Mouse (Mus musculus): ENCODE results near the gene Sycp3. TPM values are rescaled to one million over a fixed set of nuclear protein-coding genes. Genes with fewer than 3 reads are reported as not detected.
"Not testable (repeated sequence)": the region's sequence is repeated elsewhere in the genome, so short reads cannot be mapped to it uniquely, and the experiment has no call there.

The Sycp3 gene
- total and polyA plus RNA-seq, 2 experiments from 2014 or later: 0.57 to 1.0 TPM

GRCm38 (mm10) chr10:88460122-88460820, 902 bp downstream of the Sycp3 start:
- Histone ChIP-seq H3K27ac (ENCODE audit: low read depth, low read length) (no peak overlapping the region), H3K4me2 (ENCODE audit: low read depth) (no peak overlapping the region), H3K27me3 (ENCODE audit: insufficient read depth, low read length) (no peaks in the 10 kb centered on the region), H3K36me3 (ENCODE audit: insufficient read depth) (no peaks in the 10 kb centered on the region), H3K9me3 (ENCODE audit: low read length) (no peaks in the 10 kb centered on the region), H3K9ac (no peak overlapping the region), H3K4me3 (ENCODE audit: low read depth, low read length) (no peak overlapping the region), H3K4me1 (ENCODE audit: insufficient read depth) (no peaks in the 10 kb centered on the region)
- TF ChIP-seq CTCF (IDR thresholded peaks at IDR 0.05; ENCODE audit: low read depth): no peak
- 70% methylated on average over 18 of the region's 18 CpGs for WGBS
- DNase-seq: no peak
- ATAC-seq: no peak

- H3K36me3 ChIP-seq (ENCODE audit: insufficient read depth); H3K9me3 ChIP-seq (ENCODE audit: low read length); H3K9ac ChIP-seq; DNase-seq; H3K4me3 ChIP-seq (ENCODE audit: low read depth, low read length); ATAC-seq; H3K27ac ChIP-seq (ENCODE audit: low read depth, low read length); H3K4me2 ChIP-seq (ENCODE audit: low read depth); H3K4me1 ChIP-seq (ENCODE audit: insufficient read depth); H3K27me3 ChIP-seq (ENCODE audit: insufficient read depth, low read length): not testable (repeated sequence)
- 94% methylated on average over 10 of the region's 10 CpGs for WGBS
Observed at GRCm38 (mm10) chr10:88482866-88483265, 23.5 kb downstream of the Sycp3 start.

GRCm38 (mm10) chr10:88488629-88489028, 29.3 kb downstream of the Sycp3 start:
- WGBS: 95% methylated on average over 5 of the region's 5 CpGs
- no peaks in the 10 kb centered on the region for H3K9me3 ChIP-seq (ENCODE audit: low read length)
- ATAC-seq: no peak
- H3K27ac ChIP-seq (ENCODE audit: low read depth, low read length): no peak overlapping the region
- H3K4me1 ChIP-seq (ENCODE audit: insufficient read depth): no peaks in the 10 kb centered on the region
- H3K27me3 ChIP-seq (ENCODE audit: insufficient read depth, low read length): no peaks in the 10 kb centered on the region
- no peak for TF ChIP-seq CTCF (IDR thresholded peaks at IDR 0.05; ENCODE audit: low read depth)
- no peaks in the 10 kb centered on the region for H3K36me3 ChIP-seq (ENCODE audit: insufficient read depth)
- H3K4me2 ChIP-seq (ENCODE audit: low read depth): no peak overlapping the region
- H3K9ac ChIP-seq: no peak overlapping the region
- H3K4me3 ChIP-seq (ENCODE audit: low read depth, low read length): no peak overlapping the region
- no peak for DNase-seq

- no peak overlapping the region for H3K4me3 ChIP-seq (ENCODE audit: low read depth, low read length)
- DNase-seq: no peak
- 64% methylated on average over 7 of the region's 7 CpGs for WGBS
- H3K27ac ChIP-seq (ENCODE audit: low read depth, low read length): no peak overlapping the region
- no peaks in the 10 kb centered on the region for H3K36me3 ChIP-seq (ENCODE audit: insufficient read depth)
- H3K4me1 ChIP-seq (ENCODE audit: insufficient read depth): no peaks in the 10 kb centered on the region
- H3K9me3 ChIP-seq (ENCODE audit: low read length): no peaks in the 10 kb centered on the region
- no peaks in the 10 kb centered on the region for H3K27me3 ChIP-seq (ENCODE audit: insufficient read depth, low read length)
- H3K9ac ChIP-seq: no peak overlapping the region
- no peak for TF ChIP-seq CTCF (IDR thresholded peaks at IDR 0.05; ENCODE audit: low read depth)
- no peak overlapping the region for H3K4me2 ChIP-seq (ENCODE audit: low read depth)
- ATAC-seq: no peak
Observed at GRCm38 (mm10) chr10:88491632-88492031, 32.3 kb downstream of the Sycp3 start.

GRCm38 (mm10) chr10:88492658-88493057, 33.3 kb downstream of the Sycp3 start:
- 66% methylated on average over 8 of the region's 8 CpGs for WGBS
- no peak for ATAC-seq

GRCm38 (mm10) chr10:88494959-88495587, 35.7 kb downstream of the Sycp3 start:
- TF ChIP-seq CTCF (IDR thresholded peaks at IDR 0.05; ENCODE audit: low read depth): no peak
- Histone ChIP-seq H3K9ac (no peak overlapping the region), H3K4me1 (ENCODE audit: insufficient read depth) (no peaks in the 10 kb centered on the region), H3K9me3 (ENCODE audit: low read length) (no peaks in the 10 kb centered on the region), H3K36me3 (ENCODE audit: insufficient read depth) (no peaks in the 10 kb centered on the region), H3K4me3 (ENCODE audit: low read depth, low read length) (no peak overlapping the region), H3K27ac (ENCODE audit: low read depth, low read length) (no peak overlapping the region), H3K27me3 (ENCODE audit: insufficient read depth, low read length) (no peaks in the 10 kb centered on the region), H3K4me2 (ENCODE audit: low read depth) (no peak overlapping the region)
- no peak for DNase-seq
- 83% methylated on average over 4 of the region's 4 CpGs for WGBS
- ATAC-seq: no peak

More at GRCm38 (mm10) chr10:88492658-88493057, 33.3 kb downstream of the Sycp3 start:
- Histone ChIP-seq H3K9me3 (ENCODE audit: low read length) (no peaks in the 10 kb centered on the region), H3K9ac (no peak overlapping the region), H3K4me1 (ENCODE audit: insufficient read depth) (no peaks in the 10 kb centered on the region), H3K4me3 (ENCODE audit: low read depth, low read length) (no peak overlapping the region), H3K27me3 (ENCODE audit: insufficient read depth, low read length) (no peaks in the 10 kb centered on the region), H3K27ac (ENCODE audit: low read depth, low read length) (no peak overlapping the region), H3K36me3 (ENCODE audit: insufficient read depth) (no peaks in the 10 kb centered on the region), H3K4me2 (ENCODE audit: low read depth) (no peak overlapping the region)
- no peak for DNase-seq
- TF ChIP-seq CTCF (IDR thresholded peaks at IDR 0.05; ENCODE audit: low read depth): no peak

- WGBS: 77% methylated on average over 11 of the region's 11 CpGs
- Histone ChIP-seq H3K9me3 (ENCODE audit: low read length) (no peaks in the 10 kb centered on the region), H3K4me1 (ENCODE audit: insufficient read depth) (no peaks in the 10 kb centered on the region), H3K4me3 (ENCODE audit: low read depth, low read length) (no peak overlapping the region), H3K27me3 (ENCODE audit: insufficient read depth, low read length) (no peaks in the 10 kb centered on the region), H3K27ac (ENCODE audit: low read depth, low read length) (no peak overlapping the region), H3K4me2 (ENCODE audit: low read depth) (no peak overlapping the region), H3K9ac (no peak overlapping the region), H3K36me3 (ENCODE audit: insufficient read depth) (no peaks in the 10 kb centered on the region)
- TF ChIP-seq CTCF (IDR thresholded peaks at IDR 0.05; ENCODE audit: low read depth): no peak
- no peak for ATAC-seq
- DNase-seq: no peak
Observed at GRCm38 (mm10) chr10:88496864-88497564, 37.6 kb downstream of the Sycp3 start.
